Mouse (Mus musculus) midbrain, embryonic 13.5 days (tissue): ENCODE results near the gene Eps8. TPM values are rescaled to one million over a fixed set of nuclear protein-coding genes. Genes with fewer than 3 reads are reported as not detected.

Experiments
- ATAC-seq: fragments of 200-750 bp; cut with Nextera tagmentation; 2 replicates; pipeline ENCODE4 v1.8.0; 2017; ENCODE audit warnings: mild to moderate bottlenecking, moderate TSS enrichment, moderate library complexity
- H3K27ac ChIP-seq: fragments of 300-500 bp; sonication (generic); 2 replicates; pipeline ENCODE4 v1.5.1; 2015; ENCODE audit warnings: inconsistent platforms, mild to moderate bottlenecking, moderate library complexity
- H3K27me3 ChIP-seq: fragments of 300-500 bp; sonication (generic); 2 replicates; pipeline ENCODE4 v1.6.1; 2015; ENCODE audit warnings: mild to moderate bottlenecking, inconsistent platforms
- H3K36me3 ChIP-seq: fragments of 300-500 bp; sonication (generic); 2 replicates; pipeline ENCODE4 v1.6.1; 2015; ENCODE audit warnings: mild to moderate bottlenecking, inconsistent platforms
- H3K4me1 ChIP-seq: fragments of 300-500 bp; sonication (generic); replicated peaks from 2 replicates; pipeline ENCODE4 v1.6.1; 2015; ENCODE audit warnings: inconsistent platforms
- H3K4me2 ChIP-seq: fragments of 300-500 bp; sonication (generic); replicated peaks from 2 replicates; pipeline ENCODE4 v1.6.1; 2015; ENCODE audit warnings: moderate library complexity, mild to moderate bottlenecking, inconsistent platforms
- H3K4me3 ChIP-seq: fragments of 300-500 bp; sonication (generic); replicated peaks from 2 replicates; pipeline ENCODE4 v1.5.1; 2015; ENCODE audit warnings: mild to moderate bottlenecking, inconsistent platforms
- H3K9ac ChIP-seq: fragments of 300-500 bp; sonication (generic); replicated peaks from 2 replicates; pipeline ENCODE4 v1.6.1; 2015; ENCODE audit warnings: mild to moderate bottlenecking, inconsistent platforms
- H3K9me3 ChIP-seq: fragments of 300-500 bp; sonication (generic); 2 replicates; pipeline ENCODE4 v1.6.1; 2016; ENCODE audit warnings: mild to moderate bottlenecking, inconsistent platforms
- WGBS: fragments of 180-500 bp; shearing (Covaris S2); methylation state at CpG from one replicate; pipeline ENCODE4 v1.1.7; 2015; 5-methylcytosine and 5-hydroxymethylcytosine counted together
- polyA plus RNA-seq: library from polyadenylated mRNA; unstranded; fragments of >200 nt; fragmentation: Nextera tagmentation; extraction: Ambion mirVana; gene quantifications from 2 replicates; pipeline ENCODE4 v1.2.1, GENCODE M21; 2015

Eps8 gene
- polyA plus RNA-seq = 11.3 and 13.0 TPM in 2 replicates

GRCm38 (mm10) chr6:137654776-137655175 lies at the start of gene Eps8:
Gene Eps8, minus strand, starts transcription at chr6:137654876.
- no peak within 1 kb of the TSS for H3K27ac ChIP-seq
- no peak within 1 kb of the TSS for H3K9ac ChIP-seq
- WGBS = 89% methylated on average over 2 of the region's 2 CpGs
- H3K4me2 ChIP-seq = no peak within 1 kb of the TSS
- no peaks in the 10 kb centered on the region for H3K36me3 ChIP-seq
- ATAC-seq = no peak
- H3K4me3 ChIP-seq = no peak within 1 kb of the TSS
- no peaks in the 10 kb centered on the region for H3K9me3 ChIP-seq
- H3K4me1 ChIP-seq = no peaks in the 10 kb centered on the region
- H3K27me3 ChIP-seq = no peaks in the 10 kb centered on the region

- H3K9ac ChIP-seq = no peak overlapping the region
- no peak overlapping the region for H3K4me3 ChIP-seq
- no peaks in the 10 kb centered on the region for H3K36me3 ChIP-seq
- WGBS = 86% methylated on average over 7 of the region's 7 CpGs
- no peak for ATAC-seq
- H3K27ac ChIP-seq = no peak overlapping the region
- H3K9me3 ChIP-seq = no peaks in the 10 kb centered on the region
- H3K4me1 ChIP-seq = no peaks in the 10 kb centered on the region
- no peak overlapping the region for H3K4me2 ChIP-seq
- H3K27me3 ChIP-seq = peaks cover 7% of the 10 kb centered on the region; the same call in 1 of the 2 replicates
Measured at GRCm38 (mm10) chr6:137703431-137703830, 48.8 kb upstream of the Eps8 start.

GRCm38 (mm10) chr6:137702918-137703317 lies 48.2 kb upstream of the Eps8 start:
- 99% methylated on average over 4 of the region's 4 CpGs for WGBS
- no peak for ATAC-seq

GRCm38 (mm10) chr6:137702186-137702585 lies 47.5 kb upstream of the Eps8 start:
- H3K4me1 ChIP-seq = no peaks in the 10 kb centered on the region
- no peak overlapping the region for H3K4me2 ChIP-seq
- H3K36me3 ChIP-seq = no peaks in the 10 kb centered on the region
- no peak overlapping the region for H3K4me3 ChIP-seq
- H3K27me3 ChIP-seq = peaks cover 6% of the 10 kb centered on the region; the same call in 1 of the 2 replicates
- H3K9me3 ChIP-seq = no peaks in the 10 kb centered on the region
- 87% methylated on average over 3 of the region's 3 CpGs for WGBS
- ATAC-seq = no peak
- H3K27ac ChIP-seq = no peak overlapping the region
- no peak overlapping the region for H3K9ac ChIP-seq

More at GRCm38 (mm10) chr6:137702918-137703317, 48.2 kb upstream of the Eps8 start:
- no peaks in the 10 kb centered on the region for H3K4me1 ChIP-seq
- no peak overlapping the region for H3K27ac ChIP-seq
- H3K27me3 ChIP-seq = peaks cover 7% of the 10 kb centered on the region; the same call in 1 of the 2 replicates
- H3K4me2 ChIP-seq = no peak overlapping the region
- H3K4me3 ChIP-seq = no peak overlapping the region
- H3K36me3 ChIP-seq = no peaks in the 10 kb centered on the region
- no peak overlapping the region for H3K9ac ChIP-seq
- no peaks in the 10 kb centered on the region for H3K9me3 ChIP-seq

DNA sequence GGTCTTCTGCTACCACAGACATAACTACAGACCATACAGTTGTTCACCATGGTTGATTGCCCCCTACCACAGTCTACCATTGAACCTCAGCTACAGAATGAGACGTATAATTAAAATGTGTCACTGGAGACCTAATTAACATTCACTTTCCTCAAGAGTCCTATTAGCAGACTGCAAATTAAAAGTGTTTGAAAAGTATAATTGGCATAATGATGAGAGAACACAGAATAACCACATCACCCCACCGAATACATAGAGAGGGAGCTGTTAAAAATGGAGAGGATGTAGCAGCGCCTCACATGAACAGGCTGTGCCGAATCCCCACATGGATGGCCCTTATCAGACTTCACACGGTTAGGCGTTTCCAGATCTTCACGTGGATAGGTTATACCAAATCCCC lies 44.8 kb upstream of the Eps8 start:
- peak; percentile 55; the same call in 1 of the 2 replicates for ATAC-seq
- 69% methylated on average over 7 of the region's 7 CpGs for WGBS

DNA sequence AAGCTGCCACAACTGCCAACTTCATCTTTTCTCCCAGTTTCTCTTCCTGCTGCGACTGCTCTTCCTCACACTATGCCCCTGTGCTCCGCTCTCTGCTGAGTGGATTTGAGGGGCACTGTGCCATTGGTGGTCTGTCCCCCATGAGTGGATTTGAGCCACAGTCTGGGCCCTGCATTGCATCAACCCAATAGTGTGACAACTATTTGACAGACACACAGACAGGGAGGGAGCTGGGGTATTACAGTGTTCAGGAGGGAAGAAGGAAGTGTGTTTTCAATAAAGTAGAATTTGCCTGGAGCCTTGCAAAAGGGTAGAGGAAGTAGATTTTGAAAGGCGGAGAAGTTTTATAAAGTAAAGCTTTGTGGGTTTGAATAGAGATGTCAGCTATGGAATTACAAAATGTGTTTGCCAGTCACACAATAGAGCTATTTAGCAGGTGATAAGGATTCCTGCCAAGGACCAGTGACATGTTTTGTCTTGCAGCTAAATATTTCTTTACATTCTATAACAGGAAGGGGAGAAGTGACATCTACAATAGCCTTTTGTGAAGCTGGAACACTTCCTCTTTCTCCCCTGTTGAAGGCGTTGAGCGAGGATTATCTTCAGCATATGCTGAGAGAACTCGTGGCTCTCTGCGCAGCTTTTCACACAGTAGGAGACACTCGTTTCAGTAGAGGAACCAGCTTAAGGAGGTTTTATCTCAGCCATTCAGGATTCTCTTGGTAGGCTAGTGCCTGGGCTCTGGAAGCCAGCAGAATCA lies 41.9 kb upstream of the Eps8 start:
- 54% methylated on average over 8 of the region's 8 CpGs for WGBS
- peak; percentile 56 for ATAC-seq
- peaks cover 15% of the 10 kb centered on the region for H3K27me3 ChIP-seq

More for the DNA sequence above, 44.8 kb upstream of the Eps8 start:
- Histone ChIP-seq H3K27ac (no peak overlapping the region), H3K9me3 (no peaks in the 10 kb centered on the region), H3K4me2 (no peak overlapping the region), H3K9ac (no peak overlapping the region), H3K27me3 (peaks cover 12% of the 10 kb centered on the region), H3K4me3 (no peak overlapping the region), H3K36me3 (no peaks in the 10 kb centered on the region), H3K4me1 (no peaks in the 10 kb centered on the region)

DNA sequence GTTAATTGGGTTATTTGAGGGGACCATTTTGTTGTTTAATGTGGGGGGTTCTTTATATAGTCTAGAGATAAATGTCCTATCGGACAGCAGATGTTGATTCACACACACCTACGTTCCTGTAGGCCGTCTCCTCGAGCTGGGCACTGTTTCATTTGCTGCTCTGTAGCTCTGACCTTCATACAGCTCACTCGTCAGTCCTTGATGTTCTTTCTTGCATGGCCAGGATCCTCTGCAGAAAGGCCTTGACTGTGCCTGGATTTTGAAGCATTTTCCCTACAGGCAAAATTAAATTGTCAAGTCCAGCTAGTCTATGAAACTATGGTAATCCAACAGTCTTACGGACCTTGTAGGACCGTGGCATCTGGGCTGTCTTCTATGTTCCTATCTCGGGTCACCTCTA lies 40.4 kb upstream of the Eps8 start:
- Histone ChIP-seq H3K4me1 (no peaks in the 10 kb centered on the region), H3K4me2 (no peak overlapping the region), H3K4me3 (no peak overlapping the region), H3K9me3 (no peaks in the 10 kb centered on the region), H3K27ac (no peak overlapping the region), H3K27me3 (peaks cover 15% of the 10 kb centered on the region), H3K36me3 (no peaks in the 10 kb centered on the region), H3K9ac (no peak overlapping the region)
- WGBS = 90% methylated on average over 8 of the region's 8 CpGs
- ATAC-seq = no peak

More for the DNA sequence above, 41.9 kb upstream of the Eps8 start:
- no peak overlapping the region for H3K27ac ChIP-seq
- no peaks in the 10 kb centered on the region for H3K9me3 ChIP-seq
- no peak overlapping the region for H3K9ac ChIP-seq
- H3K4me2 ChIP-seq = no peak overlapping the region
- H3K4me1 ChIP-seq = no peaks in the 10 kb centered on the region
- no peak overlapping the region for H3K4me3 ChIP-seq
- H3K36me3 ChIP-seq = no peaks in the 10 kb centered on the region

GRCm38 (mm10) chr6:137694310-137694709 lies 39.6 kb upstream of the Eps8 start:
- no peak for ATAC-seq
- Histone ChIP-seq H3K9ac (no peak overlapping the region), H3K36me3 (no peaks in the 10 kb centered on the region), H3K4me2 (no peak overlapping the region), H3K27ac (no peak overlapping the region), H3K4me3 (no peak overlapping the region), H3K27me3 (peaks cover 15% of the 10 kb centered on the region), H3K4me1 (no peaks in the 10 kb centered on the region), H3K9me3 (no peaks in the 10 kb centered on the region)
- 88% methylated on average over 2 of the region's 2 CpGs for WGBS

DNA sequence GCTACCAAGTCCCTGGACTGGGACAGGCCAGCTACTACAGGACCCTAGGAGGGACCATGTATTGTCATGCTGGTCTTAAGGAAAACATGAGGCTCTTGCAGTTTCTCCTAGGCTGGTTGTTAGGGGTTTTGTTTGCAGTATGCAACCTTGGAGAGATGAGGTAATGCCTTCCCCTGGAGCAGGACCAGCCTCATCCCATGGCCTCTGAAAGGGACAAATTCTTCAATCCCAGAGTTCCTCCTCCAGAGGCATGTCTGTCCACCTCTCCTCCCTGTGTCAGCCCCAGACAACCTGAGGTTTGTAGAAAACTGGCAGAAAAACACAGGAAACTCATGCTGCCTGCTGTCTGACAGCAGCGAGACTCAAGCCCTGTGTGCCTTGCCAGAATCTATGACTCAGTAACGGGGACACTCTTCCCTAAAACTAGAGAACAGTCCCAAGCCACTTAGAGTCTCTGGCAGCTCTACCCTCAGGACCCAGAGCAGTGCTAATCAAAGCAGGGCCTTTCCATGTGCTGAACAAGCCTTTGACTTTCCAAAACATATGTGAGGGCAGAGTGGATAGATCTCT lies 36.0 kb upstream of the Eps8 start:
- H3K4me1 ChIP-seq = no peaks in the 10 kb centered on the region
- no peaks in the 10 kb centered on the region for H3K36me3 ChIP-seq
- no peak overlapping the region for H3K27ac ChIP-seq
- H3K9me3 ChIP-seq = no peaks in the 10 kb centered on the region
- WGBS = 81% methylated on average over 2 of the region's 2 CpGs
- ATAC-seq = no peak
- peaks cover 9% of the 10 kb centered on the region; the same call in 1 of the 2 replicates for H3K27me3 ChIP-seq
- H3K4me2 ChIP-seq = no peak overlapping the region
- no peak overlapping the region for H3K4me3 ChIP-seq
- no peak overlapping the region for H3K9ac ChIP-seq

DNA sequence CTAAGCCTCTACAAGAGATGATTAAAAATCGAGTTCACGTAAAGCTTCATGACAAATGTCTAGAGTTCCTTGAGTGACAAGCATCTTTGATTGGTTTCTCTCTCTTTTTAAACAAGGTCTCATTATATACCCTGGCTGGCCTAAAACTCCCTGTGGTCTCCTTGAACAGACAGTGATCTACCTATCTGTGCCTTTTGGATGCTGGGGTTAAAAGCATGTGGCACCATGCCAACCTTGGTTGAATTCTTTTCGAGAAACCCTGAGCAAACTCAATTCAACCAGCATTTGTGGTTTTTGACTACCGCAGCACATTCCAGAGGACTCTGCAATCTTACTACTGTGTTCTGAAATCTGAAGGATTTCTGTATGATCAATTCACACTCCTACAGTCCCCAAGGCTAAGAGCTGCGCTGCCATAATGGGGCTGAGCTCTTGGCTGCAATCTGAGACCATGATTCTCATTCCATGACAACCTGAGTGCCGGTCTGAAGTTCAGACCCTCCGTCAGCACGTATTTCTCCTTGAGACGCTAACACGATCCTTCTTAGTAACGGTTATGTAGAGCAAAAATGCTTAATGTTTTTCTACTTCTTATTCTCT lies 33.9 kb upstream of the Eps8 start:
- 0 out of 2 replicates have a peak, but pooled peaks cover 3% of the 10 kb centered on the region for H3K27me3 ChIP-seq
- no peak overlapping the region for H3K9ac ChIP-seq
- H3K27ac ChIP-seq = no peak overlapping the region
- no peak for ATAC-seq
- H3K4me3 ChIP-seq = no peak overlapping the region
- no peaks in the 10 kb centered on the region for H3K9me3 ChIP-seq
- no peaks in the 10 kb centered on the region for H3K4me1 ChIP-seq
- H3K36me3 ChIP-seq = no peaks in the 10 kb centered on the region
- no peak overlapping the region for H3K4me2 ChIP-seq
- 81% methylated on average over 11 of the region's 11 CpGs for WGBS

- Histone ChIP-seq H3K9me3 (no peaks in the 10 kb centered on the region), H3K9ac (no peak overlapping the region), H3K27me3 (no peaks in the 10 kb centered on the region), H3K4me2 (no peak overlapping the region), H3K4me1 (no peaks in the 10 kb centered on the region), H3K36me3 (no peaks in the 10 kb centered on the region), H3K27ac (no peak overlapping the region), H3K4me3 (no peak overlapping the region)
- ATAC-seq = no peak
- 87% methylated on average over 3 of the region's 3 CpGs for WGBS
Measured at GRCm38 (mm10) chr6:137688079-137688478, 33.4 kb upstream of the Eps8 start.

DNA sequence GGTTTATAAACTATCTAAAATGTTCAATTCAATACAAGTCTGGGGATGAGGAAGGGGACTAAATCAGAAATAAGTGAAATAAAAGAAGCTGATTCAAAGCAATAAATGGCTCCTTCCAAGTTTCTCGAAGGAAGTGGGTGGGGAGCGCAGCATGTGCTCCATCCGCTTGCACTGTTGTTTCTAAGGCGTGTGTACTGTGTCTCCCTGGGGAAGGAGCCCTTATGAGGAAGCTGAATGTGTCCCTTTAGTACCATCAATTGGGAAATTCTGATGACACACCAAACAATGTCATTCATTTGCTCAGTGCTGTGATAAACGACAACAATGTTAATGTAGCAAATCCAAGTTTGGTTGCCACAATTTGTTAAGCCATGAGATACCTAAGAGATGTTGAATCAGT lies 33.0 kb upstream of the Eps8 start:
- 96% methylated on average over 5 of the region's 5 CpGs for WGBS

More for the DNA sequence above, 33.0 kb upstream of the Eps8 start:
- no peaks in the 10 kb centered on the region for H3K4me1 ChIP-seq
- no peak overlapping the region for H3K4me2 ChIP-seq
- no peaks in the 10 kb centered on the region for H3K9me3 ChIP-seq
- no peaks in the 10 kb centered on the region for H3K27me3 ChIP-seq
- no peak overlapping the region for H3K4me3 ChIP-seq
- H3K27ac ChIP-seq = no peak overlapping the region
- no peak for ATAC-seq
- no peak overlapping the region for H3K9ac ChIP-seq
- H3K36me3 ChIP-seq = no peaks in the 10 kb centered on the region
